9 mouse cellular contexts compared by ENCODE assay signal in the genomic region with DNA sequence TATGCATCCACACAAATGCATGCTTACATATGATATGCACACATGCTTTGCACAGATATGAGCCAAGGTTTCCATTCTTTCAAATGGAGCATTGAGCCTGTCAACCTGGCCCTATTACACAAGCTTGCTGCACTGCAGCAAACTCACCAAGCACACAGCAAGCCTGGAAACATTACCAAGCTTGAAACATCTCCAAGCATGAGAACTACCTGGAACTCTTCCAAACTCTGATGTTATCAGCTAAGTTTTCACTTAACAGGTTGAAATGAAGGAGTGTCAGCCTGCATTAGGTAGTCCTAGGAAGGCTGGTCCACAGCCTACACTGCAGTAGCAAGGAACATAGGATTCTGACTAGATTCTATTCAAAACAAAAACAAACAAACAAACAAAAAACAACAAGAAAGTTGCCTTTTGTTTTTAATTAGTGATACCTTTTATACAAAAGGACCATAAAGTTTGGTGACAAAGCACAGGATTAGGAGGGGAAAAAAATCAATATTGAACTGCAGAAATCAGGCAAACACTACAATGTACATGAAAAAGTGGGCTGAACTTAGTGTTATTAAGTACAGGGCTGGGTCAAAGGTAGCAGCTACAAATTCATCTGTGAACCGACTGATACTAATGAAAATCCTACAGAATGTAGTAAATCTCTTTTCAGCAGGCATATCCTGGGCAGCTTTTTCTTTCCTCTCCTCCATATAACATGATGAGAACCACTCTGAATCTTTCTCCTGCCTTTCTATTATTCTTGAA.
DNase-seq lines count a peak whose midpoint lies in the region; ATAC-seq lines count a peak whose summit lies in the region.
"Had no signal": no experiment of that assay in that cellular context is flagged by ENCODE, and none has a peak within 500 bp of the region (broad histone marks: within the 10 kb centered on the region; RNA-seq: fewer than 3 reads in every experiment).

No protein-coding gene starts in this region.

- H3K36me3 ChIP-seq in kidney, embryonic 16.5 days (ENCODE audit: insufficient read depth, low read length) = no peaks in the 10 kb centered on the region
- H3K36me3 ChIP-seq: embryonic facial prominence, embryonic 13.5 days had no signal

- no peak overlapping the region for H3K9ac ChIP-seq in kidney, embryonic 16.5 days (replicated peaks; ENCODE audit: low read length)
- H3K9ac ChIP-seq: embryonic facial prominence, embryonic 13.5 days had no signal

- WGBS in kidney, embryonic 16.5 days = 39% methylated on average over 1 of the region's 1 CpGs

- ATAC-seq in kidney, embryonic 16.5 days (ENCODE audit: low FRiP score, low TSS enrichment) = no peak
- no peak for ATAC-seq in erythroid progenitor cell, adult 5-6 weeks (replicated peaks; ENCODE audit: low FRiP score, poor library complexity, severe bottlenecking)

- no peaks in the 10 kb centered on the region for H3K27me3 ChIP-seq in kidney, embryonic 16.5 days (ENCODE audit: insufficient read depth, low read length)
- H3K27me3 ChIP-seq: embryonic facial prominence, embryonic 13.5 days had no signal

- intact Hi-C loops in gastrocnemius, postnatal 14 days (cut with DNase I; ENCODE audit: low total_unique reads) = no loop called here

- no peak overlapping the region for H3K27ac ChIP-seq in kidney, embryonic 16.5 days (ENCODE audit: low read length)
- H3K27ac ChIP-seq: embryonic facial prominence, embryonic 13.5 days had no signal

- no peak overlapping the region for H3K4me3 ChIP-seq in kidney, embryonic 16.5 days (ENCODE audit: low read length)
- H3K4me3 ChIP-seq: embryonic facial prominence, embryonic 13.5 days had no signal

- DNase-seq in kidney, adult 9 months = peak; percentile 49
- peak; percentile 2 to 8 for DNase-seq in right cerebral cortex, postnatal 36 days (ENCODE audit: low spot score in 2 of 2)
- DNase-seq in right cerebral cortex, postnatal 4 days = no peak
- DNase-seq in gonadal fat pad, adult 2 months (ENCODE audit: low read depth) = peak; percentile 26
- no peak for DNase-seq in gastrocnemius, postnatal 14 days
- DNase-seq: kidney, postnatal 25 days had no signal

- no peaks in the 10 kb centered on the region for H3K4me1 ChIP-seq in kidney, embryonic 16.5 days (ENCODE audit: insufficient read depth, low read length)
- H3K4me1 ChIP-seq: embryonic facial prominence, embryonic 13.5 days had no signal

- no peak overlapping the region for H3K4me2 ChIP-seq in kidney, embryonic 16.5 days (replicated peaks; ENCODE audit: low read depth, low read length)
- H3K4me2 ChIP-seq: embryonic facial prominence, embryonic 13.5 days had no signal

- no peaks in the 10 kb centered on the region for H3K9me3 ChIP-seq in kidney, embryonic 16.5 days (ENCODE audit: low read length)
- H3K9me3 ChIP-seq: embryonic facial prominence, embryonic 13.5 days had no signal

Comparison
In these comparisons a context has a peak if more than half of its experiments do, and no peak if none do; other contexts are left out.
1. DNase-seq: peak in kidney, adult 9 months (single experiment), right cerebral cortex, postnatal 36 days (2 of 2) and gonadal fat pad, adult 2 months (single experiment); none in right cerebral cortex, postnatal 4 days (single experiment) and gastrocnemius, postnatal 14 days (single experiment).